Mouse (Mus musculus): Measurements from ENCODE around the gene Fau. TPM values are rescaled to one million over a fixed set of nuclear protein-coding genes. Genes with fewer than 3 reads are reported as not detected.

Gene Fau
- total and polyA plus RNA-seq, 3 experiments: 2,413 to 2,967 TPM; not detected in 1

DNA sequence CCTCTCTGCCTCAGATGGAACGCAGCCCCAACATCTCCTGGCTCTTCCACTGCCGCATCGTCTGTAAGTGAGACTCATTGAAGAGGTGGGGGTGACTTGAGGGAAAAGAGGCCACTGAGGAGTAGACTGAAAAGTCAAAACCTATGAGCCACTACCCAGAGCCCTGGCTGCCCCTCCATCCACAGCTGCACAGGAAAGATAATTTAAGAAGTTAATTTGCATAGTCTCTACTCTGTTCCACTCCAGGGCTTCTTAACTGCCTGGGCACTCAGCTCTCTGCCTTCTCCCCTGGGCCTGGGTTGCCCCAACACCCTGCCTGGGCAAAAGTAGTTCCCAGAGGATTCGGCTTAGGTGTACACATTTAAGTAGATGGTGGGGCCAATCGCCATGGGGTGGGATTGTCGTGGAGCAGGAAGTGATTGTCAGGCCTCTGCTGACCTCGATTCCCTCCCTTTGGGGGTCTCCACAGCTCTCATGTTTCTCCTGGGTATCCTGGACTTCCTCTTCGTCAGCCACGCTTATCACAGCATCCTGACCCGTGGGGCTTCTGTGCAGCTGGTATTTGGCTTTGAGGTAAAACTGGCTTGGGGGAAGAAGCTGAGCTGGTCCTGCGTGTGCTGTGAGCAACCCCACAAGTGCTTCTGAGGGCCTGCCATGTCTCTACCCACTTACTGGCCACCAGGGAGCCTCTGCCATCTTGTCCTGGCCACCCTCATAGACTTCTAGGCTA lies 8.8 kb upstream of the Fau start:
- DNase-seq (ENCODE audit: low read depth, low spot score): peak; percentile 42
- H3K36me3 ChIP-seq (ENCODE audit: control insufficient read depth in 1 of 2, insufficient read depth in 2 of 2, low read length in 2 of 2): peaks cover 5 to 12% of the 10 kb centered on the region in 2 experiments; a peak in 2 of 4 replicates
- peaks cover 23% of the 10 kb centered on the region for H3K79me2 ChIP-seq (ENCODE audit: control insufficient read depth, insufficient read depth, low read length, poor library complexity)
- H3K9ac ChIP-seq (ENCODE audit: control insufficient read depth, low read depth, low read length, poor library complexity, severe bottlenecking): no peak overlapping the region
- no peaks in the 10 kb centered on the region for H3K9me3 ChIP-seq (replicated peaks; ENCODE audit: insufficient read depth, low read length)
- peaks cover 3 to 23% of the 10 kb centered on the region in 2 experiments; a peak in 3 of 4 replicates for H3K4me1 ChIP-seq (ENCODE audit: control insufficient read depth in 1 of 2, insufficient read depth in 2 of 2, low read length in 2 of 2)
- no peak overlapping the region for H3K27ac ChIP-seq (ENCODE audit: control insufficient read depth, low read depth, low read length)
- no peak overlapping the region for H3K4me3 ChIP-seq (ENCODE audit: control insufficient read depth in 1 of 2, insufficient read depth in 1 of 2, low read depth in 2 of 2, low read length in 2 of 2)
- TF ChIP-seq MXI1 (IDR thresholded peaks at IDR 0.05; ENCODE audit: low read depth, low read length): no peak
- peak; percentile 82 for TF ChIP-seq TAL1 (IDR thresholded peaks at IDR 0.05; ENCODE audit: low read length)
- H3K27me3 ChIP-seq (ENCODE audit: control insufficient read depth in 1 of 2, insufficient read depth in 2 of 2, low read length in 2 of 2): no peaks in the 10 kb centered on the region

DNA sequence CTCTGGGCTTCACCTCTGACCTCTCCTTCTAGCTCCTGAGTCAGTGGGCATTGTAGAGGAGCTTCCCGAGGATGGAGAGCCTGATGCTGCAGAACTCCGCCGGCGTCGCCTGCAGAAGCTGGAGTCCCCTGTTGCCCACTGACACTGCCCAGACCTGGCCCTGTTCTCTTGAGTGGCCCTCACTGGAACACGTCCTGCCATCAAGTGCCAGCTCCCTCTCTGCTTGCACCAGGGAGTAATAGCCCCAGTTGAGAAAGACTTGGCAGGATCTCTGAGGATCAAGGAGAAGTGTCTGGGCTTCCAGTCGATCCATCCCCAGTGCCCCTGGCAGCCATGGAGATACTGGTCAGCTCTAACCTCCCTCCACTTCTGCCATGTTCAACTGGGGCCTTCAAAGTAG lies 5.1 kb upstream of the Fau start:
- Histone ChIP-seq H3K27ac (ENCODE audit: control insufficient read depth, low read depth, low read length) (no peak overlapping the region), H3K36me3 (ENCODE audit: control insufficient read depth in 1 of 2, insufficient read depth in 2 of 2, low read length in 2 of 2) (peaks cover 7 to 19% of the 10 kb centered on the region in 2 experiments; a peak in 3 of 4 replicates), H3K27me3 (ENCODE audit: control insufficient read depth in 1 of 2, insufficient read depth in 2 of 2, low read length in 2 of 2) (no peaks in the 10 kb centered on the region), H3K4me3 (ENCODE audit: control insufficient read depth in 1 of 2, insufficient read depth in 1 of 2, low read depth in 2 of 2, low read length in 2 of 2) (no peak overlapping the region), H3K9me3 (replicated peaks; ENCODE audit: insufficient read depth, low read length) (no peaks in the 10 kb centered on the region), H3K79me2 (ENCODE audit: control insufficient read depth, insufficient read depth, low read length, poor library complexity) (peaks cover 29% of the 10 kb centered on the region), H3K4me1 (ENCODE audit: control insufficient read depth in 1 of 2, insufficient read depth in 2 of 2, low read length in 2 of 2) (peaks cover 0 to 22% of the 10 kb centered on the region in 2 experiments; a peak in 1 of 4 replicates), H3K9ac (ENCODE audit: control insufficient read depth, low read depth, low read length, poor library complexity, severe bottlenecking) (no peak overlapping the region)
- no peak for DNase-seq (ENCODE audit: low read depth, low spot score)
- TF ChIP-seq USF1 (IDR thresholded peaks at IDR 0.05; ENCODE audit: low read depth, low read length) (no peak), JUND (IDR thresholded peaks at IDR 0.05; ENCODE audit: low read depth, low read length) (no peak), ZNF384 (IDR thresholded peaks at IDR 0.05; ENCODE audit: low read depth, low read length) (no peak), EP300 (IDR thresholded peaks at IDR 0.05; ENCODE audit: low read depth in 1 of 2, low read length in 2 of 2) (no peak), POLR2A (IDR thresholded peaks at IDR 0.05; ENCODE audit: control insufficient read depth in 1 of 2, insufficient read depth in 1 of 2, low read depth in 1 of 2, low read length in 2 of 2, poor library complexity in 1 of 2) (no peak), TBP (IDR thresholded peaks at IDR 0.05; ENCODE audit: low read depth, low read length) (no peak), KAT2A (conservative IDR thresholded peaks at IDR 0.05; ENCODE audit: low read depth, low read length) (no peak), POLR2AphosphoS2 (IDR thresholded peaks at IDR 0.05; ENCODE audit: low read length) (no peak), ZC3H11A (IDR thresholded peaks at IDR 0.05; ENCODE audit: low read depth, low read length) (no peak), RAD21 (IDR thresholded peaks at IDR 0.05; ENCODE audit: low read depth, low read length) (no peak), TCF12 (IDR thresholded peaks at IDR 0.05; ENCODE audit: low read depth, low read length) (no peak), MAX (IDR thresholded peaks at IDR 0.05; ENCODE audit: low read length) (no peak), MYC (IDR thresholded peaks at IDR 0.05; ENCODE audit: low read depth, low read length) (no peak), SIN3A (IDR thresholded peaks at IDR 0.05; ENCODE audit: low read length) (no peak), USF2 (IDR thresholded peaks at IDR 0.05; ENCODE audit: borderline replicate concordance in 1 of 2, insufficient read depth in 1 of 2, low read depth in 1 of 2, low read length in 2 of 2) (no peak)
